Mouse (Mus musculus): ENCODE data around the gene Veph1. TPM values are rescaled to one million over a fixed set of nuclear protein-coding genes. Genes with fewer than 3 reads are reported as not detected.

Veph1 gene
- polyA plus RNA-seq, 1 experiment from 2014 or later, result 0.89 TPM

- no peaks in the 10 kb centered on the region for H3K36me3 ChIP-seq
- H3K27me3 ChIP-seq (ENCODE audit: insufficient read depth, poor library complexity, severe bottlenecking), result 0 out of 2 replicates have a peak, but pooled peaks cover under 1% of the 10 kb centered on the region
- 92% methylated on average over 1 of the region's 1 CpGs for WGBS
- H3K27ac ChIP-seq, result no peak overlapping the region
- DNase-seq (ENCODE audit: low spot score), result no peak
- H3K4me3 ChIP-seq, result no peak overlapping the region
- no peaks in the 10 kb centered on the region for H3K4me1 ChIP-seq
- no peaks in the 10 kb centered on the region for H3K9me3 ChIP-seq
Observed at GRCm38 (mm10) chr3:66213524-66213923, 83.1 kb downstream of the Veph1 start.

GRCm38 (mm10) chr3:66208836-66209573 is 87.6 kb downstream of the Veph1 start:
- no peak for DNase-seq (ENCODE audit: low spot score)
- Histone ChIP-seq H3K27ac (no peak overlapping the region), H3K9me3 (no peaks in the 10 kb centered on the region), H3K4me3 (no peak overlapping the region), H3K27me3 (ENCODE audit: insufficient read depth, poor library complexity, severe bottlenecking) (no peaks in the 10 kb centered on the region), H3K4me1 (no peaks in the 10 kb centered on the region), H3K36me3 (no peaks in the 10 kb centered on the region)
- 75% methylated on average over 4 of the region's 4 CpGs for WGBS

- no peak for DNase-seq (ENCODE audit: low spot score)
- Histone ChIP-seq H3K4me3 (no peak overlapping the region), H3K9me3 (no peaks in the 10 kb centered on the region), H3K4me1 (no peaks in the 10 kb centered on the region), H3K27me3 (ENCODE audit: insufficient read depth, poor library complexity, severe bottlenecking) (no peaks in the 10 kb centered on the region), H3K27ac (no peak overlapping the region), H3K36me3 (no peaks in the 10 kb centered on the region)
- 84% methylated on average over 3 of the region's 3 CpGs for WGBS
Observed at GRCm38 (mm10) chr3:66193910-66194562, 102.6 kb downstream of the Veph1 start.

- Histone ChIP-seq H3K9me3 (no peaks in the 10 kb centered on the region), H3K36me3 (no peaks in the 10 kb centered on the region), H3K4me3 (no peak overlapping the region), H3K27me3 (ENCODE audit: insufficient read depth, poor library complexity, severe bottlenecking) (no peaks in the 10 kb centered on the region), H3K4me1 (no peaks in the 10 kb centered on the region), H3K27ac (no peak overlapping the region)
- 67% methylated on average over 2 of the region's 2 CpGs for WGBS
- DNase-seq (ENCODE audit: low spot score), result no peak
Observed at GRCm38 (mm10) chr3:66179647-66180046, 117.0 kb downstream of the Veph1 start.

GRCm38 (mm10) chr3:66172907-66173306 is 123.7 kb downstream of the Veph1 start:
- no peaks in the 10 kb centered on the region for H3K36me3 ChIP-seq
- WGBS, result 79% methylated on average over 5 of the region's 5 CpGs

GRCm38 (mm10) chr3:66169873-66170538 is 126.6 kb downstream of the Veph1 start:
- DNase-seq (ENCODE audit: low spot score), result no peak
- Histone ChIP-seq H3K27me3 (ENCODE audit: insufficient read depth, poor library complexity, severe bottlenecking) (no peaks in the 10 kb centered on the region), H3K27ac (no peak overlapping the region), H3K4me1 (no peaks in the 10 kb centered on the region), H3K9me3 (no peaks in the 10 kb centered on the region), H3K36me3 (no peaks in the 10 kb centered on the region), H3K4me3 (no peak overlapping the region)
- 70% methylated on average over 3 of the region's 3 CpGs for WGBS

More at GRCm38 (mm10) chr3:66172907-66173306, 123.7 kb downstream of the Veph1 start:
- H3K27me3 ChIP-seq (ENCODE audit: insufficient read depth, poor library complexity, severe bottlenecking), result no peaks in the 10 kb centered on the region
- H3K27ac ChIP-seq, result no peak overlapping the region
- H3K4me3 ChIP-seq, result no peak overlapping the region
- no peak for DNase-seq (ENCODE audit: low spot score)
- no peaks in the 10 kb centered on the region for H3K9me3 ChIP-seq
- H3K4me1 ChIP-seq, result no peaks in the 10 kb centered on the region

- Histone ChIP-seq H3K27me3 (ENCODE audit: insufficient read depth, poor library complexity, severe bottlenecking) (no peaks in the 10 kb centered on the region), H3K9me3 (no peaks in the 10 kb centered on the region), H3K4me1 (no peaks in the 10 kb centered on the region), H3K4me3 (no peak overlapping the region), H3K27ac (no peak overlapping the region), H3K36me3 (no peaks in the 10 kb centered on the region)
- whole genome bisulfite sequencing, result 68% methylated on average over 6 of the region's 6 CpGs
- DNase-seq (ENCODE audit: low spot score), result no peak
Observed at GRCm38 (mm10) chr3:66166606-66167290, 129.9 kb downstream of the Veph1 start.

- DNase-seq (ENCODE audit: low spot score), result no peak
- Histone ChIP-seq H3K27me3 (ENCODE audit: insufficient read depth, poor library complexity, severe bottlenecking) (no peaks in the 10 kb centered on the region), H3K4me3 (no peak overlapping the region), H3K4me1 (no peaks in the 10 kb centered on the region), H3K36me3 (no peaks in the 10 kb centered on the region), H3K9me3 (no peaks in the 10 kb centered on the region), H3K27ac (no peak overlapping the region)
- 75% methylated on average over 5 of the region's 5 CpGs for WGBS
Observed at GRCm38 (mm10) chr3:66165026-66165425, 131.6 kb downstream of the Veph1 start.

- H3K36me3 ChIP-seq, result no peaks in the 10 kb centered on the region
- no peaks in the 10 kb centered on the region for H3K9me3 ChIP-seq
- no peak for DNase-seq (ENCODE audit: low spot score)
- no peaks in the 10 kb centered on the region for H3K27me3 ChIP-seq (ENCODE audit: insufficient read depth, poor library complexity, severe bottlenecking)
- no peak overlapping the region for H3K27ac ChIP-seq
- WGBS, result 58% methylated on average over 3 of the region's 3 CpGs
- H3K4me1 ChIP-seq, result no peaks in the 10 kb centered on the region
- H3K4me3 ChIP-seq, result no peak overlapping the region
Observed at GRCm38 (mm10) chr3:66164585-66164984, 132.1 kb downstream of the Veph1 start.

GRCm38 (mm10) chr3:66162612-66163011 is 134.0 kb downstream of the Veph1 start:
- H3K4me3 ChIP-seq, result no peak overlapping the region
- WGBS, result 84% methylated on average over 6 of the region's 6 CpGs
- H3K9me3 ChIP-seq, result no peaks in the 10 kb centered on the region
- no peaks in the 10 kb centered on the region for H3K36me3 ChIP-seq
- DNase-seq (ENCODE audit: low spot score), result no peak
- no peak overlapping the region for H3K27ac ChIP-seq
- H3K27me3 ChIP-seq (ENCODE audit: insufficient read depth, poor library complexity, severe bottlenecking), result no peaks in the 10 kb centered on the region
- H3K4me1 ChIP-seq, result no peaks in the 10 kb centered on the region

- no peaks in the 10 kb centered on the region for H3K27me3 ChIP-seq (ENCODE audit: insufficient read depth, poor library complexity, severe bottlenecking)
- H3K36me3 ChIP-seq, result no peaks in the 10 kb centered on the region
- no peak for DNase-seq (ENCODE audit: low spot score)
- H3K27ac ChIP-seq, result no peak overlapping the region
- no peaks in the 10 kb centered on the region for H3K9me3 ChIP-seq
- WGBS, result 71% methylated on average over 8 of the region's 8 CpGs
- no peak overlapping the region for H3K4me3 ChIP-seq
- H3K4me1 ChIP-seq, result no peaks in the 10 kb centered on the region
Observed at GRCm38 (mm10) chr3:66157947-66158346, 138.7 kb downstream of the Veph1 start.

- Histone ChIP-seq H3K27me3 (ENCODE audit: insufficient read depth, poor library complexity, severe bottlenecking) (no peaks in the 10 kb centered on the region), H3K27ac (no peak overlapping the region), H3K36me3 (no peaks in the 10 kb centered on the region), H3K9me3 (no peaks in the 10 kb centered on the region), H3K4me3 (no peak overlapping the region), H3K4me1 (no peaks in the 10 kb centered on the region)
- DNase-seq (ENCODE audit: low spot score), result no peak
- 72% methylated on average over 7 of the region's 7 CpGs for WGBS
Observed at GRCm38 (mm10) chr3:66137601-66138000, 159.0 kb downstream of the Veph1 start.

Data from heart, embryonic 10.5 days (tissue).